ENCODE assay signal across 8 mouse cellular contexts in the genomic region with DNA sequence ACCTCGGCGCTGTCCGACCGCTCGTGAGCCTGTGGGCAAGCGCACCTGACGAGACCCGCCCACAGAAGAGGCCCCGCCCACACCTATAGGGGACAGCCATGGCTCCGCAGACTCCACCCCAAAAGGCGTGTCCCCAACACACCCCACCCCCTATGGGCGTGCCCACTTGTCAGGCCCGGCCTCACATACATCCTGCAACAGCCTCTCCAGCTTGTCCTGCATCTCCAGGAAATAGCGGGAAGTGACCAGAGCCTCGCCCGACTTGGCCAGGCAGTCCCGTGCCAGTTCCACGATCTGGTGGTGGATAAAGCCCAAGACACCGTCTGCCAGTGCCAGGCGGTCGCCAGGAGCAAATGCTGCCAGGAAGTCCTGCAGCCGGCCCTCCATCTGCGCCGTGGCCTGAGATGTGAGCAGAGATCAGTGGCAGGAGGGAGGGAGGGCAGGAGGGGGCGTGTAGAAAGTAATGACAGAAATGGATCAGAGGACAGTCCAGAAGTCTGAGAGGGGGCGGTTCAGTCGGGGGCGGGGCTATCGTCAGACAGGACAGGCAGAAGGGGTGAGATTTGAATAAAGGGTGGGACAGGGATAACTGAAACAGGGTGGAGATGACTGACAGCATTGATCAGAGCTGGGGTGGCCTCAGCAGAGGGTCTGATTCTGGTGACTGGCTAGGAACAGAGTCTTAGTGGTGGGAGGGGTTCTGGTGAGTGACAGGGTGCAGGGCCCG. TPM values are rescaled to one million over a fixed set of nuclear protein-coding genes. Genes with fewer than 3 reads are reported as not detected.
DNase-seq lines count a peak whose midpoint lies in the region; ATAC-seq lines count a peak whose summit lies in the region.

No protein-coding gene starts in this region.

- H3K27ac ChIP-seq in forebrain, embryonic 10.5 days = peak overlapping the region; percentile 49; the same call in 1 of the 2 replicates
- H3K27ac ChIP-seq in forebrain, embryonic 15.5 days (replicated peaks) = no peak overlapping the region
- no peak overlapping the region for H3K27ac ChIP-seq in intestine, embryonic 16.5 days (ENCODE audit: low read length)
- H3K27ac ChIP-seq in lung, embryonic 16.5 days (ENCODE audit: low read length) = no peak overlapping the region

- no peak for ATAC-seq in forebrain, embryonic 15.5 days (replicated peaks)
- ATAC-seq in intestine, embryonic 16.5 days = peak; percentile 21
- peak; percentile 9; the same call in 1 of the 2 replicates for ATAC-seq in lung, embryonic 16.5 days (ENCODE audit: low read depth)
- no peak for ATAC-seq in inflammation-experienced regulatory T-cells, adult 6 months

- H3K9me3 ChIP-seq in forebrain, embryonic 10.5 days = no peaks in the 10 kb centered on the region
- H3K9me3 ChIP-seq in forebrain, embryonic 15.5 days = no peaks in the 10 kb centered on the region
- H3K9me3 ChIP-seq in intestine, embryonic 16.5 days (ENCODE audit: control insufficient read depth, low read length) = no peaks in the 10 kb centered on the region
- no peaks in the 10 kb centered on the region for H3K9me3 ChIP-seq in lung, embryonic 16.5 days (ENCODE audit: control insufficient read depth, low read length)

- H3K4me3 ChIP-seq in forebrain, embryonic 10.5 days = peak overlapping the region; percentile 36
- no peak overlapping the region for H3K4me3 ChIP-seq in forebrain, embryonic 15.5 days
- H3K4me3 ChIP-seq in intestine, embryonic 16.5 days (ENCODE audit: low read length) = peak overlapping the region; percentile 31
- no peak overlapping the region; the same call in 1 of the 2 replicates for H3K4me3 ChIP-seq in lung, embryonic 16.5 days (ENCODE audit: low read length)

- WGBS in forebrain, embryonic 10.5 days = 11% methylated on average over 30 of the region's 30 CpGs
- WGBS in forebrain, embryonic 15.5 days = 24% methylated on average over 30 of the region's 30 CpGs
- 29% methylated on average over 30 of the region's 30 CpGs for WGBS in intestine, embryonic 16.5 days
- WGBS in lung, embryonic 16.5 days = 30% methylated on average over 30 of the region's 30 CpGs

- H3K27me3 ChIP-seq in forebrain, embryonic 10.5 days (ENCODE audit: poor library complexity, severe bottlenecking) = peaks cover 51% of the 10 kb centered on the region
- no peaks in the 10 kb centered on the region for H3K27me3 ChIP-seq in forebrain, embryonic 15.5 days
- H3K27me3 ChIP-seq in intestine, embryonic 16.5 days (replicated peaks; ENCODE audit: control insufficient read depth, insufficient read depth, low read length) = no peaks in the 10 kb centered on the region
- no peaks in the 10 kb centered on the region for H3K27me3 ChIP-seq in lung, embryonic 16.5 days (ENCODE audit: control insufficient read depth, insufficient read depth, low read depth, low read length)

- peaks cover 63% of the 10 kb centered on the region for H3K4me1 ChIP-seq in forebrain, embryonic 10.5 days
- H3K4me1 ChIP-seq in forebrain, embryonic 15.5 days = peaks cover 24% of the 10 kb centered on the region
- H3K4me1 ChIP-seq in intestine, embryonic 16.5 days (ENCODE audit: control insufficient read depth, insufficient read depth, low read length) = peaks cover 36% of the 10 kb centered on the region
- H3K4me1 ChIP-seq in lung, embryonic 16.5 days (replicated peaks; ENCODE audit: control insufficient read depth, insufficient read depth, low read length) = peaks cover 26% of the 10 kb centered on the region

- H3K9ac ChIP-seq in forebrain, embryonic 15.5 days (replicated peaks) = no peak overlapping the region
- H3K9ac ChIP-seq in intestine, embryonic 16.5 days (ENCODE audit: low read depth, low read length) = 0 out of 2 replicates have a peak overlapping the region, but pooled peaks have one; percentile 14
- no peak overlapping the region for H3K9ac ChIP-seq in lung, embryonic 16.5 days (ENCODE audit: low read length)

- H3K4me2 ChIP-seq in forebrain, embryonic 15.5 days (replicated peaks) = no peak overlapping the region
- peak overlapping the region; percentile 39 for H3K4me2 ChIP-seq in intestine, embryonic 16.5 days (ENCODE audit: low read depth, low read length)
- 0 out of 2 replicates have a peak overlapping the region, but pooled peaks have one; percentile 6 for H3K4me2 ChIP-seq in lung, embryonic 16.5 days (ENCODE audit: low read depth, low read length)

- peaks cover 69% of the 10 kb centered on the region for H3K36me3 ChIP-seq in forebrain, embryonic 10.5 days (replicated peaks)
- peaks cover 53% of the 10 kb centered on the region for H3K36me3 ChIP-seq in forebrain, embryonic 15.5 days
- peaks cover 28% of the 10 kb centered on the region for H3K36me3 ChIP-seq in intestine, embryonic 16.5 days (ENCODE audit: control insufficient read depth, insufficient read depth, low read length)
- H3K36me3 ChIP-seq in lung, embryonic 16.5 days (ENCODE audit: control insufficient read depth, insufficient read depth, low read length) = peaks cover 29% of the 10 kb centered on the region

- peak; percentile 75 for DNase-seq in forebrain, embryonic 10.5 days (ENCODE audit: extremely low spot score, low spot score)
- DNase-seq in cerebellum, adult 8-10 months = peak; percentile 87
- no peak for DNase-seq in right cerebral cortex, postnatal 36 days (ENCODE audit: low spot score in 2 of 2)
- DNase-seq in adrenal gland, postnatal 36 days = no peak

RNA-seq across cellular contexts. Expression of a gene that starts 11.6 kb away (rescaled TPM):
- 67.1 and 69.2 TPM in 2 replicates for polyA plus RNA-seq in forebrain, embryonic 10.5 days (2016; fragmentation: Nextera tagmentation; extraction: Ambion mirVana)
- 126 and 127 TPM in 2 replicates for polyA plus RNA-seq in forebrain, embryonic 15.5 days (2015; fragmentation: Nextera tagmentation; extraction: Ambion mirVana)
- 63.7 and 65.3 TPM in 2 replicates for polyA plus RNA-seq in intestine, embryonic 16.5 days (2015; fragmentation: Nextera tagmentation; extraction: Ambion mirVana)
- polyA plus RNA-seq in lung, embryonic 16.5 days (2015; fragmentation: Nextera tagmentation; extraction: Ambion mirVana) = 56.0 and 56.8 TPM in 2 replicates
- polyA plus RNA-seq in inflammation-experienced regulatory T-cells, adult 6 months (2017; shearing (Covaris generic)) = 1 to 10 TPM; 2.6 to 5.4 (median 5.4) TPM
- 10 to 100 TPM; 35.6 to 51.5 TPM for total RNA-seq in adrenal gland, postnatal 36 days (2021)

RNA-seq across cellular contexts. Expression of a gene that starts 16.8 kb away (rescaled TPM):
- polyA plus RNA-seq in forebrain, embryonic 10.5 days (2016; fragmentation: Nextera tagmentation; extraction: Ambion mirVana) = 12.0 and 14.9 TPM in 2 replicates
- polyA plus RNA-seq in forebrain, embryonic 15.5 days (2015; fragmentation: Nextera tagmentation; extraction: Ambion mirVana) = 24.6 and 25.0 TPM in 2 replicates
- 12.9 and 15.1 TPM in 2 replicates for polyA plus RNA-seq in intestine, embryonic 16.5 days (2015; fragmentation: Nextera tagmentation; extraction: Ambion mirVana)
- 13.7 and 14.3 TPM in 2 replicates for polyA plus RNA-seq in lung, embryonic 16.5 days (2015; fragmentation: Nextera tagmentation; extraction: Ambion mirVana)
- 10 to 100 TPM; 14.8 to 20.5 (median 18.4) TPM for polyA plus RNA-seq in inflammation-experienced regulatory T-cells, adult 6 months (2017; shearing (Covaris generic))
- total RNA-seq in adrenal gland, postnatal 36 days (2021) = 10 to 100 TPM; 16.8 to 19.0 TPM

RNA-seq across cellular contexts. Expression of a gene that starts 20.1 kb away (rescaled TPM):
- 0.12 TPM in 1 of 2 replicates, not detected in the other for polyA plus RNA-seq in forebrain, embryonic 10.5 days (2016; fragmentation: Nextera tagmentation; extraction: Ambion mirVana)
- 0.08 and 0.18 TPM in 2 replicates for polyA plus RNA-seq in forebrain, embryonic 15.5 days (2015; fragmentation: Nextera tagmentation; extraction: Ambion mirVana)
- 0.27 and 0.34 TPM in 2 replicates for polyA plus RNA-seq in intestine, embryonic 16.5 days (2015; fragmentation: Nextera tagmentation; extraction: Ambion mirVana)
- 0.24 and 0.69 TPM in 2 replicates for polyA plus RNA-seq in lung, embryonic 16.5 days (2015; fragmentation: Nextera tagmentation; extraction: Ambion mirVana)
- 10 to 100 TPM; 13.8 to 38.5 (median 18.3) TPM for polyA plus RNA-seq in inflammation-experienced regulatory T-cells, adult 6 months (2017; shearing (Covaris generic))
- total RNA-seq in adrenal gland, postnatal 36 days (2021) = not detected

RNA-seq across cellular contexts. Expression of a gene that starts 27.4 kb away (rescaled TPM):
- polyA plus RNA-seq in forebrain, embryonic 10.5 days (2016; fragmentation: Nextera tagmentation; extraction: Ambion mirVana) = 30.8 and 34.3 TPM in 2 replicates
- polyA plus RNA-seq in forebrain, embryonic 15.5 days (2015; fragmentation: Nextera tagmentation; extraction: Ambion mirVana) = 51.5 and 57.7 TPM in 2 replicates
- polyA plus RNA-seq in intestine, embryonic 16.5 days (2015; fragmentation: Nextera tagmentation; extraction: Ambion mirVana) = 78.6 and 79.8 TPM in 2 replicates
- polyA plus RNA-seq in lung, embryonic 16.5 days (2015; fragmentation: Nextera tagmentation; extraction: Ambion mirVana) = 37.1 and 39.2 TPM in 2 replicates
- 10 to 100 TPM; 35.5 to 46.1 (median 42.5) TPM for polyA plus RNA-seq in inflammation-experienced regulatory T-cells, adult 6 months (2017; shearing (Covaris generic))
- total RNA-seq in adrenal gland, postnatal 36 days (2021) = 100 to 1,000 TPM; 119 to 155 TPM

RNA-seq across cellular contexts. Expression of a gene that starts 33.6 kb away (rescaled TPM):
- 10.5 and 12.2 TPM in 2 replicates for polyA plus RNA-seq in forebrain, embryonic 10.5 days (2016; fragmentation: Nextera tagmentation; extraction: Ambion mirVana)
- polyA plus RNA-seq in forebrain, embryonic 15.5 days (2015; fragmentation: Nextera tagmentation; extraction: Ambion mirVana) = 319 and 328 TPM in 2 replicates
- polyA plus RNA-seq in intestine, embryonic 16.5 days (2015; fragmentation: Nextera tagmentation; extraction: Ambion mirVana) = 24.9 and 25.6 TPM in 2 replicates
- 14.8 and 16.2 TPM in 2 replicates for polyA plus RNA-seq in lung, embryonic 16.5 days (2015; fragmentation: Nextera tagmentation; extraction: Ambion mirVana)
- 1 to 10 TPM; 4.6 to 8.6 (median 7.9) TPM for polyA plus RNA-seq in inflammation-experienced regulatory T-cells, adult 6 months (2017; shearing (Covaris generic))
- total RNA-seq in adrenal gland, postnatal 36 days (2021) = 10 to 100 TPM; 68.6 to 78.2 TPM

Comparison
In these comparisons a context has a peak if more than half of its experiments do, and no peak if none do; other contexts are left out.
1. H3K4me3 ChIP-seq: peak in forebrain, embryonic 10.5 days (single experiment) and intestine, embryonic 16.5 days (single experiment); none in forebrain, embryonic 15.5 days (single experiment) and lung, embryonic 16.5 days (single experiment).
2. DNase-seq: peak in forebrain, embryonic 10.5 days (single experiment) and cerebellum, adult 8-10 months (single experiment); none in right cerebral cortex, postnatal 36 days (0 of 2) and adrenal gland, postnatal 36 days (0 of 2).
3. ATAC-seq: peak in intestine, embryonic 16.5 days (single experiment) and lung, embryonic 16.5 days (single experiment); none in forebrain, embryonic 15.5 days (single experiment) and inflammation-experienced regulatory T-cells, adult 6 months (single experiment).